Comparison of ENCODE assay signal across 19 mouse cellular contexts in the genomic region with DNA sequence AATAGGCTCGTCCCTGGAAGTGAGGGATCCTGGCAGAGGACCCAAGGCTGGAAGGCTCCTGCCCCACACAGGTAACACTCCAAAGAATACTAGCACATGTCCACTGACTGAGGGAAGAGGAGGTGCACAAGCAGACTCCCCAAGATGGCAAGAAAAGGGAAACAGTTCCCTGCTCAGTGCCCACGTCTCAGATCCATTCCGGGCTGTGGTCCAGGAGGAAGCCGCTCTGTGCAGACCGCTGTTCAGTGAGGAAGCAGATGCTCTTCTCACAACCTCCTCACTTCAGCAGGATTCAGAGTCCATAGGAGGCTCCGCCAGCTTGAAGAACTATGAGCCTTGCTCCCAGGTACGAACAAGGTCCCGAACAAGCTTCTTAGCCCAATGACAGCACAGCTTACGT. TPM values are rescaled to one million over a fixed set of nuclear protein-coding genes. Genes with fewer than 3 reads are reported as not detected.
DNase-seq lines count a peak whose midpoint lies in the region; ATAC-seq lines count a peak whose summit lies in the region.
"Had no signal": no experiment of that assay in that cellular context is flagged by ENCODE, and none has a peak within 500 bp of the region (broad histone marks: within the 10 kb centered on the region; RNA-seq: fewer than 3 reads in every experiment).

No protein-coding gene starts in this region.

- intact Hi-C loops in left cerebral cortex, postnatal 4 days (cut with DNase I): no loop called here
- intact Hi-C loops in left cerebral cortex, postnatal 36 days (cut with DNase I): no loop called here

- no peak for ATAC-seq in erythroblast, adult 5-6 weeks (replicated peaks; ENCODE audit: low FRiP score, poor library complexity, severe bottlenecking)
- ATAC-seq: hindbrain, postnatal 0 days; midbrain, embryonic 13.5 days had no signal

- DNase-seq in left cerebral cortex, adult 11 months (ENCODE audit: low spot score): peak; percentile 42
- no peak for DNase-seq in left cerebral cortex, postnatal 4 days
- peak; percentile 44 to 45 for DNase-seq in layer of hippocampus, postnatal 36 days
- DNase-seq in left cerebral cortex, postnatal 36 days (ENCODE audit: low spot score in 2 of 2): peak; percentile 75 to 83
- DNase-seq in thymus, postnatal 25 days: no peak
- DNase-seq in heart, adult 11 months: no peak
- DNase-seq: adrenal gland, postnatal 10 days; B cell, adult 2 months; cerebellum, adult 11-12 months; cerebellum, postnatal 25 days; kidney, adult 18-20 months; kidney, postnatal 14 days; liver, embryonic 13.5 days had no signal

RNA-seq across cellular contexts. Expression of a gene that starts 13.6 kb away (rescaled TPM):
- under 1 TPM in 1 of 2 experiments, not detected in 1; 0.18 TPM for total RNA-seq in left cerebral cortex, postnatal 4 days (2021)
- under 1 TPM in 1 of 2 experiments, not detected in 1; 0.22 TPM for total RNA-seq in layer of hippocampus, postnatal 36 days (2021)
- under 1 TPM; 0.32 to 0.35 TPM for total RNA-seq in left cerebral cortex, postnatal 36 days (2021)
- total RNA-seq in erythroblast, adult 5-6 weeks (2015; ENCODE audit: low replicate concordance): not detected in 2 replicates
- total RNA-seq in erythroblast, adult 5-6 weeks (2017; ENCODE audit: low replicate concordance): not detected in 2 replicates
- total RNA-seq: granulocyte monocyte progenitor cell, adult 5-6 weeks; hematopoietic stem cell, adult 5-6 weeks; neutrophil, adult 5-6 weeks had no signal

RNA-seq across cellular contexts. Expression of a gene that starts 21.1 kb away (rescaled TPM):
- 10 to 100 TPM; 68.6 to 71.7 TPM for total RNA-seq in left cerebral cortex, postnatal 4 days (2021)
- total RNA-seq in layer of hippocampus, postnatal 36 days (2021): 10 to 100 TPM; 56.1 to 56.8 TPM
- 10 to 100 TPM; 43.1 to 49.0 TPM for total RNA-seq in left cerebral cortex, postnatal 36 days (2021)
- total RNA-seq in erythroblast, adult 5-6 weeks (2015; ENCODE audit: low replicate concordance): 67.2 and 101 TPM in 2 replicates
- 13.8 and 14.2 TPM in 2 replicates for total RNA-seq in erythroblast, adult 5-6 weeks (2017; ENCODE audit: low replicate concordance)

RNA-seq across cellular contexts. Expression of a gene that starts 44.2 kb away (rescaled TPM):
- 10 to 100 TPM; 20.0 to 22.1 TPM for total RNA-seq in left cerebral cortex, postnatal 4 days (2021)
- 10 to 100 TPM; 21.2 to 24.1 TPM for total RNA-seq in layer of hippocampus, postnatal 36 days (2021)
- total RNA-seq in left cerebral cortex, postnatal 36 days (2021): 10 to 100 TPM; 17.8 to 21.8 TPM
- total RNA-seq in erythroblast, adult 5-6 weeks (2015; ENCODE audit: low replicate concordance): 1.3 and 2.1 TPM in 2 replicates
- 0.70 and 3.2 TPM in 2 replicates for total RNA-seq in erythroblast, adult 5-6 weeks (2017; ENCODE audit: low replicate concordance)

RNA-seq across cellular contexts. Expression of a gene that starts 48.0 kb away (rescaled TPM):
- 10 to 100 TPM; 22.8 to 25.8 TPM for total RNA-seq in left cerebral cortex, postnatal 4 days (2021)
- total RNA-seq in layer of hippocampus, postnatal 36 days (2021): 10 to 100 TPM; 14.3 to 15.4 TPM
- 1 to 10 TPM; 7.5 to 9.5 TPM for total RNA-seq in left cerebral cortex, postnatal 36 days (2021)
- not detected in 2 replicates for total RNA-seq in erythroblast, adult 5-6 weeks (2015; ENCODE audit: low replicate concordance)
- total RNA-seq in erythroblast, adult 5-6 weeks (2017; ENCODE audit: low replicate concordance): not detected in 2 replicates
- total RNA-seq: granulocyte monocyte progenitor cell, adult 5-6 weeks; neutrophil, adult 5-6 weeks had no signal

Comparison
In these comparisons a context has a peak if more than half of its experiments do, and no peak if none do; other contexts are left out.
1. DNase-seq: peak in left cerebral cortex, adult 11 months (single experiment), layer of hippocampus, postnatal 36 days (2 of 2) and left cerebral cortex, postnatal 36 days (2 of 2); none in left cerebral cortex, postnatal 4 days (single experiment), thymus, postnatal 25 days (single experiment) and heart, adult 11 months (single experiment).
2. RNA of a gene that starts 44.2 kb away (total RNA-seq): 21.2 to 24.1 TPM in layer of hippocampus, postnatal 36 days, 20.0 to 22.1 TPM in left cerebral cortex, postnatal 4 days and 17.8 to 21.8 TPM in left cerebral cortex, postnatal 36 days; 0.70 to 3.2 TPM in erythroblast, adult 5-6 weeks; every median in the first group is over 4 times any median in the second.